Mouse (Mus musculus) spleen, adult 2 months (tissue): ENCODE measurements around the gene Bahcc1.

Experiments used
- CTCF ChIP-seq: fragments of 200-500 bp; IDR thresholded peaks from 2 replicates; pipeline ENCODE4 v1.5.1; 2011; ENCODE audit warnings: mild to moderate bottlenecking, inconsistent platforms; ENCODE audit not compliant: insufficient read depth, insufficient read length, insufficient replicate concordance; ENCODE audit errors: extremely low read depth
- POLR2A ChIP-seq: fragments of 200-500 bp; IDR thresholded peaks from 2 replicates; pipeline ENCODE4 v1.6.1; 2011; ENCODE audit warnings: low read depth, low read length, inconsistent platforms

GRCm38 (mm10) chr11:120248899-120249298, 16.2 kb downstream of the Bahcc1 start:
- TF ChIP-seq CTCF (no peak), POLR2A (no peak)
